Mouse (Mus musculus) testis, adult 2 months (tissue): ENCODE data around the gene Gse1.

Source experiments
- CTCF ChIP-seq: fragments of 200-500 bp; IDR thresholded peaks from 2 replicates; pipeline ENCODE4 v1.5.1; 2012; ENCODE audit warnings: low read depth, mild to moderate bottlenecking, inconsistent platforms, low read length, moderate library complexity; ENCODE audit not compliant: control insufficient read depth, insufficient read depth, insufficient replicate concordance
- POLR2A ChIP-seq: fragments of 200-500 bp; IDR thresholded peaks from 2 replicates; pipeline ENCODE4 v1.6.1; 2012; ENCODE audit warnings: low read depth, mild to moderate bottlenecking, inconsistent platforms, low read length, moderate library complexity; ENCODE audit not compliant: control insufficient read depth

- TF ChIP-seq CTCF (no peak), POLR2A (no peak)
Observed at GRCm38 (mm10) chr8:120371146-120371545, 142.9 kb downstream of the Gse1 start.
